Mouse (Mus musculus) c-Kit-positive CD71-positive TER-119-negative erythroid progenitor cells, embryonic 14.5 days (primary cell): ENCODE results near the gene Zfp977.
"Not testable (repeated sequence)": the region's sequence is repeated elsewhere in the genome, so short reads cannot be mapped to it uniquely, and the experiment has no call there.

ENCODE experiments used
- DNase-seq: peaks from one replicate; pipeline ENCODE4 v3.0.0-alpha.2; 2013; ENCODE audit warnings: low read depth

Gene Zfp977

DNA sequence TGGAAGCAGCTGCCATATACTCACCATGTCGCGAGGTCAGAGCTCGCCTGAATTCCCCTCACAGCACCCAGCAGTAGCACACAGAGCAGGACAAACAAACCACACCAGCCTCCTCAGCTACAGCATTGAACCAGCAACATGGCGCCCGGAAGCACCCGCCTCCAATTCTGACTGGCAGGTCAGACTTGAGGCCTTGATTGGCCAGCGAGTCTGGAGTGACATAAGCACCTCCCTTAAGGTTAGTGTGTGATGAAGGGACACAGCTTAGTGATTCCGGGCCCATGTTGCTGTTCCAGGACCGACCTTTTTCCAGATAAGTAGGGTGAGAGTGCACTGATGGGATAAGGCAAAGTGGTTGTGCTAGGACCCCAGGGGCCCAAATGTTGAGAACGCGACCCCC lies at the start of gene Zfp977:
Zfp977 (minus strand) TSS at position 135 of the 400 bp plus-strand sequence.
- not testable (repeated sequence) for DNase-seq

DNA sequence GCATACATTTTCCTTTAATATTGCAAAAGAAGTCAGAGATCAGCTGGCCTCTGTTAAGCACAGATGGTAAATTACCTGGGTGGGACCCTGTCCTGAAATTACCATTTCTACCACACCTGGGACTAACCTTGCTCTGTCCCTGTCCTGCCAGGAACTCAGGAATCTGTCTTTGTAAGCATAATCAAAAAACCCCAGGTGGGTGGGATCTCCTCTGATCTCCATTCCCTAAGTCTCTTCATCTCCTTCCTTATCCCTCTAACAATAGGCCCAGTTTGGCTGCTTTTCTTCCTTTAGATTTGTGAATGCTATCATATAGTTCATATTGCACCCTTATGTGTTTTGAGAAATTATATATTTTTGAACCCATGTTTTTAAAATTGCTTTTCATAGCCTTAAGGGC lies 38.7 kb upstream of the Zfp977 start:
- not testable (repeated sequence) for DNase-seq

DNA sequence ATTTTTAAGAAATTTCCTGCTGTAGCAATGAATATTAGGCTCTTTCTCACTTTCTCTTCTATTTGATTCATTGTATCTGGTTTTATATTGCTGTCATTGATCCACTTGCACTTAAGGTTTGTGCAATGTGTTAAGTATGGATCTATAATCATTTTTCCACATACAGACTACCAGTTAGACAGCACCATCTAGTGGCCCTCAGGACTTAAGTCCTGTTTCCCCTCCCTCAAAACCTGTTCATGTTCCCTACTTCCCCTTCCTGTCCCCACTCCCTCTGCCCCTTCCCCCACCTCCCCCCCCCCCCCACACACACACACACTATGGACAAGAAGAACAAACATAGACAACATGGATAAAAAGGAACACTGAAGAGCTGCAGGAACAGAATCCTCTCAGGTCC lies 3.3 kb upstream of the Zfp977 start:
- not testable (repeated sequence) for DNase-seq

DNA sequence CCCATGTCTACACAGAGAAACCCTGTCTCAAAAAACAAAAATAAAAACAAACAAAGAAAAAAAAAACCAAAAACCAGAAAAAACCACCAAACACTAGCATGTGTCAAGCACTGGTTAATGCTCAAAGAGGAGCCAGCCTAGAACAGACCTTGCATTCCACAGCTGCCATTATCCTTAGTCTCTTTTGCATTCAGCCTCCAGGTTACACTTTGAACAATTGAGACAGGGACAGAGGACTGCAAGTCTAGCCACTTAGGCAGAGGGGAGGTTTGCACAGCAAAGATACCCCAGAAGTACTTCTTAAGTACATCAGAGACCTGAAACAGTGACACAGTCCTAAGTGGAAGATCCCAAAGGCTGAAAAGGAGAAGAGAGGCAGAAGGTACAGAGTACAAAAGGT lies 1.0 kb downstream of the Zfp977 start:
- not testable (repeated sequence) for DNase-seq

DNA sequence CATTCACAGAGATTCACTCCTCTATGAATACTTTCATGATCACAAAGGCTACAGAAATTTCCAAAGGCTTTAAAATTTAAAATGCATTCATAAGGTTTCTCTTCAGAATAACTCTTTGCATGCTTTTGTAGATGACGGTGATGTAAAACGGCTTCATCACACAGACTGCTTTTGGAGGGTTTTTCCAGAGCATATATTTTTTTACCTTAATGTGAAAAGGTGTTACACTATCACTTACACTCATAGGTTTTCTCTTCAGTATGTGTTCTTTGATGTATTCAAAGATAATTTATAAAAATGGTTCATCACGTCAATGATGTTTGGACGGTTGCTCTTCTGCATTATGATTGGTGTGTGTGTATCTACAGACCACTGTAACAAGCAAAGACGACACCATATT lies 13.9 kb downstream of the Zfp977 start, which contains the start of gene Gm21028:
Gm21028 (minus strand) TSS at position 101 of the 400 bp plus-strand sequence.
- no peak for DNase-seq

DNA sequence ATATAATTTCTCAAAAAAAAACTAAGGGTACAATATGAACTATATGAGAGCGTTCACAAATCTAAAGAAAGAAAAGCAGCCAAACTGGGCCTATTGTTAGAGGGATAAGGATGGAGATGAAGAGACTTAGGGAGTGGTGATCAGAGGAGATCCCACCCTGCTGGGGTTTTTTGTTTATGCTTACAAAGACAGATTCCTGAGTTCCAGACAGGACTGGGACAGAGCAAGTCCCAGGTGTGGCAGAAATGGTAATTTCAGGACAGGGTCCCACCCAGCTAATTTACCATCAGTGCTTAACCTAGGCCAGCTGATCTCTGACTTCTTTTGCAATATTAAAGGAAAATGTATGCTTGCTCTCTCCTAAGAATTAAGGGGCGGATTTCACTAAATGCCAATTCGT lies 40.6 kb downstream of the Zfp977 start:
- DNase-seq = no peak
